Mouse (Mus musculus) embryonic fibroblast, embryonic 13.5 days (primary cell): ENCODE measurements around the gene Kmt5a. TPM values are rescaled to one million over a fixed set of nuclear protein-coding genes. Genes with fewer than 3 reads are reported as not detected.

Source experiments
- H3K27ac ChIP-seq: 2 replicates; pipeline ENCODE4 v1.5.1; 2012; ENCODE audit warnings: low read length, control low read depth, inconsistent platforms; ENCODE audit not compliant: insufficient read depth
- H3K4me1 ChIP-seq: 2 replicates; pipeline ENCODE4 v1.6.1; 2011; ENCODE audit warnings: low read length; ENCODE audit not compliant: control insufficient read depth, insufficient read depth
- H3K4me3 ChIP-seq: 2 replicates; pipeline ENCODE4 v1.5.1; 2011; ENCODE audit warnings: mild to moderate bottlenecking, control low read depth, low read length; ENCODE audit not compliant: insufficient read depth
- CTCF ChIP-seq: IDR thresholded peaks from 2 replicates; pipeline ENCODE4 v1.5.1; 2011; ENCODE audit warnings: mild to moderate bottlenecking, control low read depth, low read length, moderate library complexity, borderline replicate concordance; ENCODE audit not compliant: insufficient read depth
- POLR2A ChIP-seq: IDR thresholded peaks from 2 replicates; pipeline ENCODE4 v1.6.1; 2011; ENCODE audit warnings: low read depth, mild to moderate bottlenecking, control low read depth, low read length, moderate library complexity
- polyA plus RNA-seq: library from polyadenylated mRNA; stranded (reverse); fragments of >200 nt; gene quantifications from 2 replicates; pipeline ENCODE4 v1.2.4, GENCODE M21; 2011; ENCODE audit warnings: low read depth; ENCODE audit not compliant: missing spikeins, insufficient read length

Kmt5a gene
- polyA plus RNA-seq, 1 experiment = 94.2 TPM

DNA sequence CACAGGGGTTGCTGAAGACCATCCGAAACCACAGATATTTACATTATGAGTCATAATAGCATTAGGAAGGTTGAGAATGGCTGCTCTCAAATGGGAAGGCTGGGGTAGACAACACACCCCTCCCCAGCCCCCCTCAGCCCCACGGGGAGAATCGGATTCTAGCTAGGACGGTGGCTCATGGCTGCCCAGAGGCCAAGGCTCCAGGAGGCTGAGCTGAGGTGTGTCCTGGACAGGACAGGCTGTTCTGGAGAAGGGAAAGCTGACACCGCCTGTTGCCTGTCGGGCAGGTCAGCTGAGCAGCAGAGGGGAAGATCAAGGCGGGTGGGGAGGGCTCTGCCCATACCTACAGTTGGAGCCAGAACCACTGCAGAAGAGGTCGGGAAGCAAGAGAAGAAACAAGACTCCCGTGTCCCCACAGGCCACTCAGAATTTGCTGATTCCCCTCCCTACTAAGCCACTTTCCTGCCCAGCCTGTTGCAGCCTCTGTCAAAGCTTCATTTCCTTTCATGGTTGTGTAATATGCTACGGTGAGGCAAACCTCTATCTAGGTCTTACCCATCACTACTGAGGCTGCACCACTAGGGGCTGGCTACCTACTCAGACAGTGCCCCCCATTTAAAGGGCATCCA, 67.1 kb downstream of the Kmt5a start:
- TF ChIP-seq POLR2A = peak; percentile 37; the same call in 1 of the 2 replicates
- TF ChIP-seq CTCF = no peak
- Histone ChIP-seq H3K27ac (peak overlapping the region; percentile 55), H3K4me1 (peaks cover 20% of the 10 kb centered on the region), H3K4me3 (no peak overlapping the region)

- peaks cover 20% of the 10 kb centered on the region for H3K4me1 ChIP-seq
- H3K27ac ChIP-seq = no peak overlapping the region
- TF ChIP-seq CTCF (no peak), POLR2A (no peak)
- H3K4me3 ChIP-seq = no peak overlapping the region
Measured at GRCm38 (mm10) chr5:124509200-124509599, 69.5 kb downstream of the Kmt5a start.

DNA sequence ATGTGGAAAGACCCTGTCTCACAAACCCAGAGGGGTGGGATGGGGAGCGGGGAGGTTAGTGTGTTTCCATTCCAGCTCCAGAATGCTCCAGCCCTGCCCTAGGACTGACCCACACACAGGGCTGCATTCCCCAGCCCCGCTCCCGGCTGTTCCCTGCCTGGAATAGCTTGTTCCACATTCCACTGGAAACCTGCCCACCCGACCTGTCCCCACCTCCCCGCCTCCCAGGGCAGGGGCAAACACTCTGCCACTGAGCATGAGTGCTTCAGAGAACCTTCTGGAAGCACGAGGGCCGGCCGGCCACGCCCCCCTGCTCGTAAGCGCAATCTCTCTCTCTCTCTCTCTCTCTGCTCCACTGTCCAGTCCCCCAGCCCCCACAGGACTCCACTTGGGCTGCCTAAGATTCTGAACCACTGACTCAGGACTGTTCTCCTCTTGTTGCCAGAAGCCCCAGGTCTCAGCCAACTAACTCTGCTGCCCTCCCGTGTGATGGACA, 70.1 kb downstream of the Kmt5a start:
- no peak overlapping the region for H3K4me3 ChIP-seq
- TF ChIP-seq POLR2A (no peak), CTCF (no peak)
- peaks cover 20% of the 10 kb centered on the region for H3K4me1 ChIP-seq
- 0 out of 2 replicates have a peak overlapping the region, but pooled peaks have one; percentile 0 for H3K27ac ChIP-seq

GRCm38 (mm10) chr5:124510536-124511050, 70.9 kb downstream of the Kmt5a start:
- Histone ChIP-seq H3K4me1 (peaks cover 20% of the 10 kb centered on the region), H3K4me3 (no peak overlapping the region), H3K27ac (peak overlapping the region; percentile 8; the same call in 1 of the 2 replicates)
- TF ChIP-seq POLR2A (no peak), CTCF (no peak)

Other genes with a start within 250 kb of the Kmt5a start
- gene Pitpnm2, start 190.2 kb upstream of the Kmt5a start, polyA plus RNA-seq = 22.7 and 28.9 TPM in 2 replicates
- 9.4 and 15.0 TPM in 2 replicates for gene Mphosph9, start 112.0 kb upstream of the Kmt5a start, polyA plus RNA-seq
- gene 2810006K23Rik, start 111.8 kb upstream of the Kmt5a start, polyA plus RNA-seq = 11.8 and 12.9 TPM in 2 replicates
- gene Cdk2ap1, start 76.8 kb upstream of the Kmt5a start, polyA plus RNA-seq = 179 and 242 TPM in 2 replicates
- 77.5 and 90.2 TPM in 2 replicates for gene Sbno1, start 13.9 kb upstream of the Kmt5a start, polyA plus RNA-seq
- 12.2 and 13.8 TPM in 2 replicates for gene Rilpl2, start 38.4 kb downstream of the Kmt5a start, polyA plus RNA-seq
- gene Snrnp35, start 43.2 kb downstream of the Kmt5a start, polyA plus RNA-seq = 11.1 and 12.1 TPM in 2 replicates
- gene Rilpl1, start 91.5 kb downstream of the Kmt5a start, polyA plus RNA-seq = 19.8 and 23.2 TPM in 2 replicates
- gene Tmed2, start 100.8 kb downstream of the Kmt5a start, polyA plus RNA-seq = 510 and 665 TPM in 2 replicates
- 8.1 and 9.2 TPM in 2 replicates for gene Ddx55, start 112.9 kb downstream of the Kmt5a start, polyA plus RNA-seq
- 43.6 and 49.8 TPM in 2 replicates for gene Eif2b1, start 139.2 kb downstream of the Kmt5a start, polyA plus RNA-seq
- gene Gtf2h3, start 139.2 kb downstream of the Kmt5a start, polyA plus RNA-seq = 39.9 and 48.2 TPM in 2 replicates
- 46.6 and 50.4 TPM in 2 replicates for gene Atp6v0a2, start 188.6 kb downstream of the Kmt5a start, polyA plus RNA-seq